9 mouse cellular contexts compared by ENCODE assay signal in the genomic region with DNA sequence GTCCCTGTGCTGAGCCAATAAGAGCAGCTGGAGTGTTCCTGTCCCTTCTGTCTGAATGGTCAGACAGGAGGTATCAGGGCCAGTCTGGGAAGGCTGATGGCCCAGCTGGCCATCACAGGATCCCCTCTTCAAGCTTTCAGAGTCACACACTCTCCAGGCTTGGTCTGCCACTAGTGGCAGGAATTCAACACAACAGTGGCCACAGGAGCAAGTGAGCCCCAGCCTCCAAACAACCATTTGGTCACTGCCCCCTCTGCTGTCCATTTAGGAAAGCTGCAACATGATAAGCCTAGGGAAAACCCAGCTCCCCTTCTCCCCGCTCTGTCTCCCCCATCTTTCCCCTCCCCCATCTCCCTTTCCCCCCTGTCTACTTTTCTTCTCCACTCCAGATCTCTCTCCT. TPM values are rescaled to one million over a fixed set of nuclear protein-coding genes. Genes with fewer than 3 reads are reported as not detected.
A peak's percentile ranks its signal among the peaks of the same experiment; 100 is the strongest.
DNase-seq lines count a peak whose midpoint lies in the region; ATAC-seq and TF ChIP-seq lines count a peak whose summit lies in the region.
"Had no signal": no experiment of that assay in that cellular context is flagged by ENCODE, and none has a peak within 500 bp of the region (broad histone marks: within the 10 kb centered on the region; RNA-seq: fewer than 3 reads in every experiment).

No protein-coding gene starts in this region.

- H3K4me1 ChIP-seq in heart, adult 2 months (ENCODE audit: control insufficient read depth, insufficient read depth, low read length) = no peaks in the 10 kb centered on the region
- no peaks in the 10 kb centered on the region for H3K4me1 ChIP-seq in heart, embryonic 11.5 days (ENCODE audit: control insufficient read depth, insufficient read depth, low read length)
- H3K4me1 ChIP-seq in CH12.LX (ENCODE audit: control insufficient read depth in 1 of 2, insufficient read depth in 2 of 2) = no peaks in the 10 kb centered on the region
- no peaks in the 10 kb centered on the region for H3K4me1 ChIP-seq in kidney, embryonic 14.5 days (ENCODE audit: control insufficient read depth, insufficient read depth, low read length)
- H3K4me1 ChIP-seq in midbrain, embryonic 14.5 days (ENCODE audit: control insufficient read depth, insufficient read depth, low read length) = no peaks in the 10 kb centered on the region

- ATAC-seq in heart, embryonic 11.5 days (replicated peaks; ENCODE audit: insufficient number of reproducible peaks, low FRiP score, low TSS enrichment) = no peak
- ATAC-seq in kidney, embryonic 14.5 days (ENCODE audit: low FRiP score, low TSS enrichment) = peak; percentile 49; the same call in 1 of the 2 replicates
- no peak for ATAC-seq in midbrain, embryonic 14.5 days (ENCODE audit: low FRiP score, low TSS enrichment)

- TF ChIP-seq CTCF in heart, adult 2 months (IDR thresholded peaks at IDR 0.05) = peak; percentile 65
- TF ChIP-seq CTCF in CH12.LX (conservative IDR thresholded peaks at IDR 0.05 in 1 of 2, IDR thresholded peaks at IDR 0.05 in 1 of 2; ENCODE audit: low read depth in 2 of 2, low read length in 2 of 2) = peak in 1 of 2 experiments; percentile 72; a peak in 2 of 4 replicates

- DNase-seq in heart, adult 2 months = peak; percentile 18 to 31
- DNase-seq in CH12.LX (ENCODE audit: extremely low read depth) (peak; percentile 38), adipocyte (ENCODE audit: low spot score) (peak; percentile 7)
- DNase-seq in retina, embryonic 14.5 days (ENCODE audit: low spot score) = peak; percentile 2
- DNase-seq in midbrain, embryonic 14.5 days = no peak
- DNase-seq in right cerebral cortex, postnatal 10 days (ENCODE audit: low spot score in 2 of 2) = no peak

- in situ Hi-C loops in CH12.LX (cut with MboI; ENCODE audit: low pct_ligation_motif_present, low pct_unique_long_range_greater_than_20kb, low sequenced_read_pairs) = loop anchor here (10.0 kb wide), 1 partner anchor 241 kb away; no protein-coding TSS in a partner anchor

- H3K9ac ChIP-seq in heart, adult 2 months (ENCODE audit: low read depth, low read length) = no peak overlapping the region
- no peak overlapping the region for H3K9ac ChIP-seq in heart, embryonic 11.5 days (ENCODE audit: low read depth, low read length)
- H3K9ac ChIP-seq in CH12.LX (ENCODE audit: insufficient read depth, low read depth) = no peak overlapping the region
- H3K9ac ChIP-seq in kidney, embryonic 14.5 days (ENCODE audit: low read depth, low read length) = no peak overlapping the region
- no peak overlapping the region for H3K9ac ChIP-seq in midbrain, embryonic 14.5 days (replicated peaks; ENCODE audit: low read length)

- no peaks in the 10 kb centered on the region for H3K36me3 ChIP-seq in heart, adult 2 months (ENCODE audit: control insufficient read depth, insufficient read depth, low read length)
- H3K36me3 ChIP-seq in heart, embryonic 11.5 days (ENCODE audit: control insufficient read depth, insufficient read depth, low read length) = no peaks in the 10 kb centered on the region
- H3K36me3 ChIP-seq in CH12.LX (replicated peaks in 1 of 2; ENCODE audit: control insufficient read depth in 1 of 2, insufficient read depth in 1 of 2, low read length in 1 of 2) = no peaks in the 10 kb centered on the region
- H3K36me3 ChIP-seq in kidney, embryonic 14.5 days (ENCODE audit: control insufficient read depth, insufficient read depth, low read length) = no peaks in the 10 kb centered on the region
- no peaks in the 10 kb centered on the region for H3K36me3 ChIP-seq in midbrain, embryonic 14.5 days (ENCODE audit: control insufficient read depth, insufficient read depth, low read length)

- no peaks in the 10 kb centered on the region for H3K79me2 ChIP-seq in heart, adult 2 months (replicated peaks; ENCODE audit: control insufficient read depth, insufficient read depth, low read length)
- no peaks in the 10 kb centered on the region for H3K79me2 ChIP-seq in CH12.LX (replicated peaks; ENCODE audit: control insufficient read depth, extremely low read depth, insufficient read depth, poor library complexity, severe bottlenecking)

- 64% methylated on average over 1 of the region's 1 CpGs for WGBS in heart, adult 2 months
- WGBS in heart, embryonic 11.5 days (ENCODE audit: insufficient replicate concordance) = 59% methylated on average over 1 of the region's 1 CpGs
- WGBS in kidney, embryonic 14.5 days = 71% methylated on average over 1 of the region's 1 CpGs
- WGBS in midbrain, embryonic 14.5 days = 82% methylated on average over 1 of the region's 1 CpGs

- no peak overlapping the region for H3K4me2 ChIP-seq in heart, embryonic 11.5 days
- H3K4me2 ChIP-seq in CH12.LX (ENCODE audit: insufficient read depth, low read depth, poor library complexity, severe bottlenecking) = no peak overlapping the region
- no peak overlapping the region for H3K4me2 ChIP-seq in kidney, embryonic 14.5 days (replicated peaks; ENCODE audit: low read depth, low read length)
- H3K4me2 ChIP-seq in midbrain, embryonic 14.5 days (ENCODE audit: low read length) = no peak overlapping the region

- TF ChIP-seq POLR2A in heart, adult 2 months (IDR thresholded peaks at IDR 0.05; ENCODE audit: insufficient read depth, low read depth, low read length) = no peak
- no peak for TF ChIP-seq POLR2A in CH12.LX (IDR thresholded peaks at IDR 0.05; ENCODE audit: low read depth, low read length)

- dilution Hi-C loops in CH12.LX (cut with MboI; ENCODE audit: extremely low pct_ligation_motif_present, extremely low pct_unique_long_range_greater_than_20kb, low sequenced_read_pairs) = no loop called here

- no peaks in the 10 kb centered on the region for H3K27me3 ChIP-seq in heart, adult 2 months (ENCODE audit: control insufficient read depth, insufficient read depth, low read length)
- H3K27me3 ChIP-seq in heart, embryonic 11.5 days (ENCODE audit: control insufficient read depth, insufficient read depth, low read length) = no peaks in the 10 kb centered on the region
- peaks cover 18% of the 10 kb centered on the region for H3K27me3 ChIP-seq in CH12.LX (replicated peaks)
- H3K27me3 ChIP-seq in kidney, embryonic 14.5 days (ENCODE audit: control insufficient read depth, insufficient read depth, low read length) = no peaks in the 10 kb centered on the region
- no peaks in the 10 kb centered on the region for H3K27me3 ChIP-seq in midbrain, embryonic 14.5 days (ENCODE audit: control insufficient read depth, insufficient read depth, low read length)

- H3K9me3 ChIP-seq in heart, embryonic 11.5 days (replicated peaks; ENCODE audit: control insufficient read depth, low read length) = no peaks in the 10 kb centered on the region
- no peaks in the 10 kb centered on the region for H3K9me3 ChIP-seq in CH12.LX (replicated peaks; ENCODE audit: low read length)
- no peaks in the 10 kb centered on the region for H3K9me3 ChIP-seq in kidney, embryonic 14.5 days (ENCODE audit: control insufficient read depth, low read length)
- peaks cover 19% of the 10 kb centered on the region for H3K9me3 ChIP-seq in midbrain, embryonic 14.5 days (ENCODE audit: control insufficient read depth, low read length)

- peak; percentile 51 for TF ChIP-seq RAD21 in CH12.LX (IDR thresholded peaks at IDR 0.05; ENCODE audit: low read depth, low read length)

- H3K27ac ChIP-seq in heart, adult 2 months = no peak overlapping the region
- H3K27ac ChIP-seq in heart, embryonic 11.5 days (ENCODE audit: low read depth, low read length) = no peak overlapping the region
- no peak overlapping the region for H3K27ac ChIP-seq in CH12.LX (ENCODE audit: insufficient read depth, low read depth)
- no peak overlapping the region for H3K27ac ChIP-seq in kidney, embryonic 14.5 days (ENCODE audit: low read depth, low read length)
- H3K27ac ChIP-seq in midbrain, embryonic 14.5 days (replicated peaks; ENCODE audit: low read depth, low read length) = no peak overlapping the region

- no peak for TF ChIP-seq EP300 in heart, adult 2 months (IDR thresholded peaks at IDR 0.05; ENCODE audit: insufficient read depth, low read depth, low read length)
- TF ChIP-seq EP300 in CH12.LX (IDR thresholded peaks at IDR 0.05; ENCODE audit: low read length) = no peak

- intact Hi-C loops in heart, adult 2 months (cut with DNase I) = loop anchor here (5.0 kb wide), 1 partner anchor 239 kb away; no protein-coding TSS in a partner anchor

- H3K4me3 ChIP-seq in heart, adult 2 months = no peak overlapping the region
- no peak overlapping the region for H3K4me3 ChIP-seq in heart, embryonic 11.5 days (ENCODE audit: low read depth, low read length)
- no peak overlapping the region for H3K4me3 ChIP-seq in CH12.LX (replicated peaks in 1 of 3; ENCODE audit: low read depth in 2 of 3, low read length in 2 of 3, poor library complexity in 1 of 3)
- no peak overlapping the region for H3K4me3 ChIP-seq in kidney, embryonic 14.5 days (ENCODE audit: low read length)
- H3K4me3 ChIP-seq in midbrain, embryonic 14.5 days (replicated peaks; ENCODE audit: low read depth, low read length) = no peak overlapping the region

TF ChIP-seq in CH12.LX, 34 proteins besides CTCF, POLR2A, EP300 and RAD21:
- TF ChIP-seq SMC3 (IDR thresholded peaks at IDR 0.05; ENCODE audit: low read depth, low read length) = peak; percentile 72
- TF ChIP-seq MAZ (IDR thresholded peaks at IDR 0.05; ENCODE audit: low read depth, low read length) = no peak

RNA-seq across cellular contexts. Expression of gene Cd209c, which starts 1.5 kb away (rescaled TPM):
- total RNA-seq in heart, adult 2 months (2021) = under 1 TPM in 1 of 2 experiments, not detected in 1; 0.34 TPM
- polyA plus RNA-seq in heart, adult 2 months (2012; rRNA removed) = 0.16 TPM in 1 of 2 replicates, not detected in the other
- polyA plus RNA-seq in heart, embryonic 11.5 days (2014; fragmentation: Nextera tagmentation; extraction: Ambion mirVana) = 0.23 and 0.62 TPM in 2 replicates
- total RNA-seq in CH12.LX (2012; rRNA removed) = 0.13 TPM in 1 of 2 replicates, not detected in the other
- total RNA-seq in CH12.LX (2014; rRNA removed) = not detected in 2 replicates
- polyA plus RNA-seq in CH12.LX (2012; ENCODE audit: insufficient read length, low read depth) = 0.29 and 0.59 TPM in 2 replicates
- polyA plus RNA-seq in kidney, embryonic 14.5 days (2014; fragmentation: Nextera tagmentation; extraction: Ambion mirVana) = 0.66 and 0.77 TPM in 2 replicates
- polyA plus RNA-seq in midbrain, embryonic 14.5 days (2014; fragmentation: Nextera tagmentation; extraction: Ambion mirVana) = 0.54 and 0.78 TPM in 2 replicates

RNA-seq across cellular contexts. Expression of gene Cd209b, which starts 29.4 kb away (rescaled TPM):
- 1 to 10 TPM in 1 of 2 experiments, under 1 TPM in 1; 0.55 to 1.0 TPM for total RNA-seq in heart, adult 2 months (2021)
- polyA plus RNA-seq in heart, adult 2 months (2012; rRNA removed) = 0.21 and 0.50 TPM in 2 replicates
- polyA plus RNA-seq in heart, embryonic 11.5 days (2014; fragmentation: Nextera tagmentation; extraction: Ambion mirVana) = not detected in 2 replicates
- total RNA-seq in CH12.LX (2012; rRNA removed) (not detected in 2 replicates), CH12.LX (2014; rRNA removed) (not detected in 2 replicates)
- polyA plus RNA-seq in CH12.LX (2012; ENCODE audit: insufficient read length, low read depth) = not detected in 2 replicates
- polyA plus RNA-seq in kidney, embryonic 14.5 days (2014; fragmentation: Nextera tagmentation; extraction: Ambion mirVana) = not detected in 2 replicates
- polyA plus RNA-seq in midbrain, embryonic 14.5 days (2014; fragmentation: Nextera tagmentation; extraction: Ambion mirVana) = not detected in 2 replicates
- polyA plus RNA-seq: neural tube, embryonic 11.5 days had no signal

Comparison
In these comparisons a context has a peak if more than half of its experiments do, and no peak if none do; other contexts are left out.
1. DNase-seq: peak in heart, adult 2 months (2 of 2), CH12.LX (single experiment), adipocyte (single experiment) and retina, embryonic 14.5 days (single experiment); none in midbrain, embryonic 14.5 days (single experiment) and right cerebral cortex, postnatal 10 days (0 of 2).